Mouse (Mus musculus) limb, embryonic 14.5 days (tissue): ENCODE data around the gene Nes. TPM values are rescaled to one million over a fixed set of nuclear protein-coding genes. Genes with fewer than 3 reads are reported as not detected.

ENCODE experiments used
- ATAC-seq: fragments of 200-750 bp; cut with Nextera tagmentation; 2 replicates; pipeline ENCODE4 v1.8.0; 2017; ENCODE audit warnings: low read depth, moderate number of reproducible peaks, moderate TSS enrichment; ENCODE audit not compliant: low FRiP score
- DNase-seq: peaks from one replicate; pipeline ENCODE4 v3.0.0-alpha.2; 2015; ENCODE audit warnings: low spot score
- H3K27ac ChIP-seq: fragments of 300-500 bp; sonication (generic); replicated peaks from 2 replicates; pipeline ENCODE4 v1.5.1; 2014; ENCODE audit warnings: low read depth, mild to moderate bottlenecking, low read length, moderate library complexity, mixed read lengths
- H3K27me3 ChIP-seq: fragments of 300-500 bp; sonication (generic); 2 replicates; pipeline ENCODE4 v1.6.1; 2014; ENCODE audit warnings: low read length, mixed read lengths; ENCODE audit not compliant: control insufficient read depth, insufficient read depth
- H3K36me3 ChIP-seq: fragments of 300-500 bp; sonication (generic); 2 replicates; pipeline ENCODE4 v1.6.1; 2014; ENCODE audit warnings: mild to moderate bottlenecking, low read length, moderate library complexity, mixed read lengths; ENCODE audit not compliant: control insufficient read depth, insufficient read depth
- H3K4me1 ChIP-seq: fragments of 300-500 bp; sonication (generic); 2 replicates; pipeline ENCODE4 v1.6.1; 2014; ENCODE audit warnings: antibody characterized with exemption, low read length, mixed read lengths; ENCODE audit not compliant: control insufficient read depth, insufficient read depth
- H3K4me2 ChIP-seq: fragments of 300-500 bp; sonication (generic); replicated peaks from 2 replicates; pipeline ENCODE4 v1.6.1; 2014; ENCODE audit warnings: low read depth, mild to moderate bottlenecking, low read length, moderate library complexity; ENCODE audit not compliant: severe bottlenecking
- H3K4me3 ChIP-seq: fragments of 300-500 bp; sonication (generic); replicated peaks from 2 replicates; pipeline ENCODE4 v1.5.1; 2014; ENCODE audit warnings: low read length
- H3K9ac ChIP-seq: fragments of 300-500 bp; sonication (generic); 2 replicates; pipeline ENCODE4 v1.6.1; 2014; ENCODE audit warnings: mild to moderate bottlenecking, low read depth, low read length, moderate library complexity; ENCODE audit not compliant: severe bottlenecking
- H3K9me3 ChIP-seq: fragments of 300-500 bp; sonication (generic); 2 replicates; pipeline ENCODE4 v1.6.1; 2016; ENCODE audit warnings: low read length; ENCODE audit not compliant: control insufficient read depth
- POLR2A ChIP-seq: fragments of 200-500 bp; IDR thresholded peaks from 2 replicates; pipeline ENCODE4 v1.8.0; 2012; ENCODE audit warnings: inconsistent platforms, mild to moderate bottlenecking, moderate library complexity, borderline replicate concordance; ENCODE audit not compliant: insufficient read depth, insufficient read length; ENCODE audit errors: extremely low read depth
- WGBS: fragments of 180-500 bp; shearing (Covaris S2); extraction: QIAGEN DNeasy Blood & Tissue Kit; methylation state at CpG from one replicate; pipeline ENCODE4 v1.1.7; 2014; 5-methylcytosine and 5-hydroxymethylcytosine counted together
- polyA plus RNA-seq, 2 experiments: library from polyadenylated mRNA; depleted of rRNA in 1 of 2; stranded (reverse) in 1 of 2; unstranded in 1 of 2; fragments of >200 nt; fragmentation: Nextera tagmentation in 1 of 2; extraction: Ambion mirVana in 1 of 2; gene quantifications; 2 replicates each; pipeline versions ENCODE4 v1.2.1 to v1.2.3; 2012 to 2014

Gene Nes
- polyA plus RNA-seq (2012; rRNA removed) (28.4 and 36.0 TPM in 2 replicates), polyA plus RNA-seq (2014; fragmentation: Nextera tagmentation; extraction: Ambion mirVana) (24.5 and 28.7 TPM in 2 replicates)

GRCm38 (mm10) chr3:87970939-87971488 lies at the start of gene Nes:
TSS of gene Nes (plus strand) at chr3:87971078.
- Histone ChIP-seq H3K4me1 (peaks cover 27% of the 10 kb centered on the region), H3K27ac (peak within 1 kb of the TSS; percentile 48), H3K9me3 (no peaks in the 10 kb centered on the region), H3K4me3 (peak within 1 kb of the TSS; percentile 48), H3K4me2 (peak within 1 kb of the TSS; percentile 92), H3K27me3 (peaks cover 26% of the 10 kb centered on the region), H3K9ac (peak within 1 kb of the TSS; percentile 57), H3K36me3 (no peaks in the 10 kb centered on the region)
- peak; percentile 78 for ATAC-seq
- TF ChIP-seq POLR2A = no peak
- WGBS = under 1% methylated on average over 38 of the region's 44 CpGs
- DNase-seq = peak; percentile 80

GRCm38 (mm10) chr3:87924996-87925395 lies 45.9 kb upstream of the Nes start:
- no peak for DNase-seq
- Histone ChIP-seq H3K4me2 (no peak overlapping the region), H3K9me3 (no peaks in the 10 kb centered on the region), H3K4me3 (no peak overlapping the region), H3K9ac (no peak overlapping the region), H3K4me1 (peaks cover 10% of the 10 kb centered on the region), H3K36me3 (peaks cover 54% of the 10 kb centered on the region), H3K27ac (no peak overlapping the region), H3K27me3 (no peaks in the 10 kb centered on the region)
- ATAC-seq = no peak
- 93% methylated on average over 7 of the region's 7 CpGs for whole genome bisulfite sequencing
- no peak for TF ChIP-seq POLR2A

- peaks cover 14% of the 10 kb centered on the region for H3K4me1 ChIP-seq
- WGBS = 90% methylated on average over 5 of the region's 5 CpGs
- H3K9me3 ChIP-seq = no peaks in the 10 kb centered on the region
- ATAC-seq (no peak), DNase-seq (no peak)
- H3K36me3 ChIP-seq = peaks cover 53% of the 10 kb centered on the region
- no peak for TF ChIP-seq POLR2A
- no peak overlapping the region for H3K27ac ChIP-seq
- no peak overlapping the region for H3K9ac ChIP-seq
- H3K4me2 ChIP-seq = no peak overlapping the region
- H3K27me3 ChIP-seq = no peaks in the 10 kb centered on the region
- no peak overlapping the region for H3K4me3 ChIP-seq
Measured at GRCm38 (mm10) chr3:87927452-87927851, 43.4 kb upstream of the Nes start.

GRCm38 (mm10) chr3:87929341-87930077 lies 41.4 kb upstream of the Nes start:
- H3K4me3 ChIP-seq = peak overlapping the region; percentile 81
- H3K4me1 ChIP-seq = peaks cover 14% of the 10 kb centered on the region
- WGBS = 4% methylated on average over 25 of the region's 26 CpGs
- no peaks in the 10 kb centered on the region for H3K27me3 ChIP-seq
- peak overlapping the region; percentile 78 for H3K27ac ChIP-seq
- no peaks in the 10 kb centered on the region for H3K9me3 ChIP-seq
- H3K4me2 ChIP-seq = peak overlapping the region; percentile 66
- DNase-seq (no peak), ATAC-seq (peak; percentile 27; the same call in 1 of the 2 replicates)
- peak overlapping the region; percentile 78 for H3K9ac ChIP-seq
- peaks cover 50% of the 10 kb centered on the region for H3K36me3 ChIP-seq
- no peak for TF ChIP-seq POLR2A

GRCm38 (mm10) chr3:87930078-87930795 lies 40.6 kb upstream of the Nes start, which contains the start of the genes Isg20l2 and Rrnad1:
TSS of gene Isg20l2 (plus strand) at chr3:87930314.
TSS of gene Rrnad1 (minus strand) at chr3:87930717.
- Histone ChIP-seq H3K27ac (peak within 1 kb of the TSS; percentile 78), H3K9me3 (no peaks in the 10 kb centered on the region), H3K4me1 (peaks cover 14% of the 10 kb centered on the region), H3K4me2 (peak within 1 kb of the TSS; percentile 73), H3K27me3 (no peaks in the 10 kb centered on the region), H3K36me3 (peaks cover 48% of the 10 kb centered on the region), H3K9ac (peak within 1 kb of the TSS; percentile 78), H3K4me3 (peak within 1 kb of the TSS; percentile 81)
- ATAC-seq (peak; percentile 96), DNase-seq (peak; percentile 96)
- peak; percentile 73; the same call in 1 of the 2 replicates for TF ChIP-seq POLR2A
- WGBS = under 1% methylated on average over 47 of the region's 78 CpGs
